Comparison of ENCODE assay signal across 8 mouse cellular contexts in the genomic region with DNA sequence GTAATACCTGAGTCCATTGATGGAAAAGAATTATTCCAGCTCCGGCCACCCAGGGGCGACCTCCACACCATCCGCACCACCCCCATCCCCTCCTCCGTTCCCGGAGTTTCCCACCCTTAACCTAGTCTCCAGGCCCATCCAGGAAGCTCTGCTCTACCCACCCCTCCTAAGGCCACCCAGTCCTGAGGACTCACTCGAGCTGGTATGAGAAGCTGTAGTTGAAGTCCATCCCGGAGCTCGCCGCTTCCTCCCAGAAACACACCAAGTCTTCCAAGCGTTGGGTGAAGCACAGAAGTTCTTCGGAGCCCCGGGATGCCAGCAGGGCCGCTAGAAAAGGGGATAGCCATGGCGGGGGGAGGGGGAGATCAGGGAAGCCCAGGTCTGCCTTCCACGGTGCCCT. TPM values are rescaled to one million over a fixed set of nuclear protein-coding genes. Genes with fewer than 3 reads are reported as not detected.
DNase-seq lines count a peak whose midpoint lies in the region; ATAC-seq and TF ChIP-seq lines count a peak whose summit lies in the region.

No protein-coding gene starts in this region.

- DNase-seq in heart, postnatal 25 days (ENCODE audit: low spot score) = no peak
- peak; percentile 30 for DNase-seq in G1E (ENCODE audit: low spot score)
- peak; percentile 34 for DNase-seq in liver, postnatal 0 days
- no peak for DNase-seq in left cerebral cortex, adult 9 months (ENCODE audit: low spot score in 2 of 2)
- DNase-seq in right cerebral cortex, adult 18-20 months = no peak
- no peak for DNase-seq in spleen, postnatal 10 days (ENCODE audit: low spot score in 2 of 2)

- TF ChIP-seq EP300 in liver, postnatal 0 days (IDR thresholded peaks at IDR 0.05; ENCODE audit: low read depth) = no peak

- peak overlapping the region; percentile 74 for H3K9ac ChIP-seq in heart, embryonic 13.5 days
- peak overlapping the region; percentile 18; the same call in 1 of the 2 replicates for H3K9ac ChIP-seq in forebrain, embryonic 15.5 days (replicated peaks)
- H3K9ac ChIP-seq in liver, postnatal 0 days (replicated peaks) = peak overlapping the region; percentile 70

- peaks cover 27% of the 10 kb centered on the region for H3K27me3 ChIP-seq in heart, embryonic 13.5 days (replicated peaks)
- H3K27me3 ChIP-seq in G1E (ENCODE audit: insufficient read depth, low read length) = no peaks in the 10 kb centered on the region
- H3K27me3 ChIP-seq in forebrain, embryonic 15.5 days = peaks cover 51% of the 10 kb centered on the region
- 0 out of 2 replicates have a peak, but pooled peaks cover 11% of the 10 kb centered on the region for H3K27me3 ChIP-seq in liver, postnatal 0 days (ENCODE audit: insufficient read depth, low read length)

- intact Hi-C loops in heart, postnatal 25 days (cut with DNase I) = no loop called here

- peak overlapping the region; percentile 54 for H3K4me3 ChIP-seq in heart, embryonic 13.5 days
- peak overlapping the region; percentile 76 for H3K4me3 ChIP-seq in G1E (ENCODE audit: low read depth, low read length)
- H3K4me3 ChIP-seq in forebrain, embryonic 15.5 days = peak overlapping the region; percentile 39
- H3K4me3 ChIP-seq in liver, postnatal 0 days (ENCODE audit: low read depth, low read length) = peak overlapping the region; percentile 74

- no peak overlapping the region; the same call in 1 of the 2 replicates for H3K27ac ChIP-seq in heart, embryonic 13.5 days (replicated peaks)
- no peak overlapping the region for H3K27ac ChIP-seq in forebrain, embryonic 15.5 days (replicated peaks)
- H3K27ac ChIP-seq in liver, postnatal 0 days (ENCODE audit: low read depth) = peak overlapping the region; percentile 81

- no peaks in the 10 kb centered on the region for H3K9me3 ChIP-seq in heart, embryonic 13.5 days
- H3K9me3 ChIP-seq in G1E (replicated peaks) = no peaks in the 10 kb centered on the region
- H3K9me3 ChIP-seq in forebrain, embryonic 15.5 days = no peaks in the 10 kb centered on the region
- H3K9me3 ChIP-seq in liver, postnatal 0 days (ENCODE audit: low read length) = no peaks in the 10 kb centered on the region

- H3K4me2 ChIP-seq in heart, embryonic 13.5 days = peak overlapping the region; percentile 81
- peak overlapping the region; percentile 58 for H3K4me2 ChIP-seq in forebrain, embryonic 15.5 days (replicated peaks)
- peak overlapping the region; percentile 71 for H3K4me2 ChIP-seq in liver, postnatal 0 days (ENCODE audit: low read depth, low read length)

- ATAC-seq in heart, embryonic 13.5 days (ENCODE audit: extremely low read depth, insufficient number of reproducible peaks, low FRiP score, low TSS enrichment) = 0 out of 2 replicates have a peak, but pooled peaks have one; percentile 16
- no peak for ATAC-seq in G1E (ENCODE audit: extremely low read depth, insufficient number of reproducible peaks, low FRiP score, poor library complexity, severe bottlenecking)
- ATAC-seq in forebrain, embryonic 15.5 days (replicated peaks) = peak; percentile 42
- peak; percentile 29 for ATAC-seq in liver, postnatal 0 days

- peaks cover 39% of the 10 kb centered on the region for H3K4me1 ChIP-seq in heart, embryonic 13.5 days
- H3K4me1 ChIP-seq in G1E (ENCODE audit: insufficient read depth, low read depth, low read length) = peaks cover 68% of the 10 kb centered on the region
- peaks cover 20% of the 10 kb centered on the region for H3K4me1 ChIP-seq in forebrain, embryonic 15.5 days
- H3K4me1 ChIP-seq in liver, postnatal 0 days (ENCODE audit: insufficient read depth) = peaks cover 32% of the 10 kb centered on the region

- 1% methylated on average over 15 of the region's 15 CpGs for WGBS in heart, embryonic 13.5 days
- WGBS in forebrain, embryonic 15.5 days = 0% methylated on average over 15 of the region's 15 CpGs
- 0% methylated on average over 15 of the region's 15 CpGs for WGBS in liver, postnatal 0 days (ENCODE audit: insufficient replicate concordance)

- peaks cover 24% of the 10 kb centered on the region for H3K36me3 ChIP-seq in heart, embryonic 13.5 days
- H3K36me3 ChIP-seq in G1E (replicated peaks) = peaks cover 46% of the 10 kb centered on the region
- 0 out of 2 replicates have a peak, but pooled peaks cover 3% of the 10 kb centered on the region for H3K36me3 ChIP-seq in forebrain, embryonic 15.5 days
- H3K36me3 ChIP-seq in liver, postnatal 0 days (replicated peaks; ENCODE audit: insufficient read depth, low read length) = peaks cover 32% of the 10 kb centered on the region

- no peak for TF ChIP-seq CTCF in G1E (IDR thresholded peaks at IDR 0.05; ENCODE audit: low read depth, low read length)
- TF ChIP-seq CTCF in liver, postnatal 0 days (IDR thresholded peaks at IDR 0.05; ENCODE audit: low read depth) = peak; percentile 20; the same call in 1 of the 2 replicates

RNA-seq across cellular contexts. Expression of gene Epor, which starts 1.3 kb away (rescaled TPM):
- polyA plus RNA-seq in heart, embryonic 13.5 days (2015; fragmentation: Nextera tagmentation; extraction: Ambion mirVana) = 7.3 and 8.5 TPM in 2 replicates
- total RNA-seq in heart, postnatal 25 days (2021) = 1 to 10 TPM in 1 of 2 experiments, under 1 TPM in 1; 0.83 to 1.6 TPM
- 35.5 and 49.7 TPM in 2 replicates for total RNA-seq in G1E (2014; fragmentation: Nextera tagmentation)
- 14.4 and 21.9 TPM in 2 replicates for total RNA-seq in G1E (2017)
- 125 and 135 TPM in 2 replicates for polyA plus RNA-seq in G1E (2012)
- polyA plus RNA-seq in forebrain, embryonic 15.5 days (2015; fragmentation: Nextera tagmentation; extraction: Ambion mirVana) = 1.7 and 1.8 TPM in 2 replicates
- 40.6 and 41.6 TPM in 2 replicates for polyA plus RNA-seq in liver, postnatal 0 days (2015; fragmentation: Nextera tagmentation; extraction: Ambion mirVana)

RNA-seq across cellular contexts. Expression of gene Swsap1, which starts 6.5 kb away (rescaled TPM):
- 5.1 and 5.7 TPM in 2 replicates for polyA plus RNA-seq in heart, embryonic 13.5 days (2015; fragmentation: Nextera tagmentation; extraction: Ambion mirVana)
- total RNA-seq in heart, postnatal 25 days (2021) = 1 to 10 TPM; 5.8 to 7.4 TPM
- 11.8 and 12.4 TPM in 2 replicates for total RNA-seq in G1E (2014; fragmentation: Nextera tagmentation)
- 10.9 and 12.8 TPM in 2 replicates for total RNA-seq in G1E (2017)
- 12.6 and 14.5 TPM in 2 replicates for polyA plus RNA-seq in G1E (2012)
- 9.3 and 12.1 TPM in 2 replicates for polyA plus RNA-seq in forebrain, embryonic 15.5 days (2015; fragmentation: Nextera tagmentation; extraction: Ambion mirVana)
- polyA plus RNA-seq in liver, postnatal 0 days (2015; fragmentation: Nextera tagmentation; extraction: Ambion mirVana) = 2.3 and 2.6 TPM in 2 replicates

RNA-seq across cellular contexts. Expression of gene Plppr2, which starts 25.2 kb away (rescaled TPM):
- 5.1 and 5.2 TPM in 2 replicates for polyA plus RNA-seq in heart, embryonic 13.5 days (2015; fragmentation: Nextera tagmentation; extraction: Ambion mirVana)
- total RNA-seq in heart, postnatal 25 days (2021) = 1 to 10 TPM; 1.5 to 2.0 TPM
- total RNA-seq in G1E (2014; fragmentation: Nextera tagmentation) = 1.6 and 5.3 TPM in 2 replicates
- total RNA-seq in G1E (2017) = 0.41 and 0.44 TPM in 2 replicates
- polyA plus RNA-seq in G1E (2012) = 5.8 and 7.6 TPM in 2 replicates
- 71.9 and 73.0 TPM in 2 replicates for polyA plus RNA-seq in forebrain, embryonic 15.5 days (2015; fragmentation: Nextera tagmentation; extraction: Ambion mirVana)
- 0.70 and 1.0 TPM in 2 replicates for polyA plus RNA-seq in liver, postnatal 0 days (2015; fragmentation: Nextera tagmentation; extraction: Ambion mirVana)

RNA-seq across cellular contexts. Expression of gene Rgl3, which starts 27.2 kb away (rescaled TPM):
- polyA plus RNA-seq in heart, embryonic 13.5 days (2015; fragmentation: Nextera tagmentation; extraction: Ambion mirVana) = 0.68 and 0.71 TPM in 2 replicates
- 1 to 10 TPM; 2.0 to 3.2 TPM for total RNA-seq in heart, postnatal 25 days (2021)
- total RNA-seq in G1E (2014; fragmentation: Nextera tagmentation) = not detected in 2 replicates
- total RNA-seq in G1E (2017) = 0.05 TPM in 1 of 2 replicates, not detected in the other
- polyA plus RNA-seq in G1E (2012) = not detected in 2 replicates
- polyA plus RNA-seq in forebrain, embryonic 15.5 days (2015; fragmentation: Nextera tagmentation; extraction: Ambion mirVana) = 0.87 and 1.1 TPM in 2 replicates
- polyA plus RNA-seq in liver, postnatal 0 days (2015; fragmentation: Nextera tagmentation; extraction: Ambion mirVana) = 0.14 and 0.32 TPM in 2 replicates

RNA-seq across cellular contexts. Expression of gene Tmem205, which starts 34.7 kb away (rescaled TPM):
- polyA plus RNA-seq in heart, embryonic 13.5 days (2015; fragmentation: Nextera tagmentation; extraction: Ambion mirVana) = 41.5 and 47.8 TPM in 2 replicates
- 10 to 100 TPM; 39.4 to 46.2 TPM for total RNA-seq in heart, postnatal 25 days (2021)
- total RNA-seq in G1E (2014; fragmentation: Nextera tagmentation) = 12.8 and 17.6 TPM in 2 replicates
- 9.0 and 17.1 TPM in 2 replicates for total RNA-seq in G1E (2017)
- polyA plus RNA-seq in G1E (2012) = 11.3 and 15.9 TPM in 2 replicates
- polyA plus RNA-seq in forebrain, embryonic 15.5 days (2015; fragmentation: Nextera tagmentation; extraction: Ambion mirVana) = 53.5 and 53.7 TPM in 2 replicates
- polyA plus RNA-seq in liver, postnatal 0 days (2015; fragmentation: Nextera tagmentation; extraction: Ambion mirVana) = 222 and 246 TPM in 2 replicates

Comparison
In these comparisons a context has a peak if more than half of its experiments do, and no peak if none do; other contexts are left out.
1. H3K9ac ChIP-seq: peak in every context shown above with its lines; median percentile 74 in heart, embryonic 13.5 days; 70 in liver, postnatal 0 days; 18 in forebrain, embryonic 15.5 days.
2. DNase-seq: peak in G1E (single experiment) and liver, postnatal 0 days (single experiment); none in heart, postnatal 25 days (single experiment), left cerebral cortex, adult 9 months (0 of 2), right cerebral cortex, adult 18-20 months (single experiment) and spleen, postnatal 10 days (0 of 2).
3. Peak in every context shown above with its lines, with median percentiles within 50 percentile points of each other: H3K4me2 ChIP-seq and H3K4me3 ChIP-seq.